Mouse (Mus musculus): Measurements from ENCODE around the gene Plekha7.

Gene Plekha7

DNA sequence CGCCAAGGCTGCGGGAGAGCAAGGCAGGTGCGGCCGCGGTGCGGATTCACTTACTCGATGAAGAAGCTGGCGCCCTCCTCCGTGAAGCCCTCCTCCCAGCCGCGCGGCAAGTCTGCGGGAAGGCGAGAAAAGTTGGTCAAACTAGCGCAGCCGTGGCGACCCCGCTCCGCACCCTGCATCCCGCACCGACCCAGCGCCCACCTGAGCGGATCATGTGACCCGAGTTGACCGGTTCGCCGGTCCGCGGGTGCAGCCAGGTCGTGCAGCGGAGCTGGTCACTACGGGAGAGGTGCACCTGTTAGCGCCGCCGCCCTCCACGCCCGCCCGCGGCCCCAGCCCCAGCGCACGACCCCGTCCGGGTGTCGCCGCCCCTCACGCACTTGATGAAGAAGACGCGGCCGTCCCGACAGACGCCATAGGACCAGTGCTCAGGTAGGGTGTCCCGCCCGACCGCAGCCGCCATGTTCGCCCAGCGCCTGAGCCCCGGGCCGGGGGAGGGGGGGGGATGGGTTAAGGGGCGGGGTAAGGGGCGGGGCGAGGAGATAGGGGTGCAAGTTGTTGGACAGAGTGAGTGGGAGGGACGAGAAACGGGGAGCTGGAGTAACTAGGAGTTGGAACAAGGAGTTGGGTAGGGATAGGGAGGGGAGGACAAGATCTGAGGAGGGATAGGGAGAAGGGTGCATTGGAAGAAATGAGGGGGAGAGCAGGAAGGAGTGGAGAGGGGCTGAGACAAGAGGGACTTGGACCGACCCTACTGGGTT lies at the start of gene Plekha7:
Gene Plekha7 (minus strand): TSS at position 506 of the 761 bp plus-strand sequence.
- in situ Hi-C loops (cut with MboI; ENCODE audit: low sequenced_read_pairs) = no loop called here

DNA sequence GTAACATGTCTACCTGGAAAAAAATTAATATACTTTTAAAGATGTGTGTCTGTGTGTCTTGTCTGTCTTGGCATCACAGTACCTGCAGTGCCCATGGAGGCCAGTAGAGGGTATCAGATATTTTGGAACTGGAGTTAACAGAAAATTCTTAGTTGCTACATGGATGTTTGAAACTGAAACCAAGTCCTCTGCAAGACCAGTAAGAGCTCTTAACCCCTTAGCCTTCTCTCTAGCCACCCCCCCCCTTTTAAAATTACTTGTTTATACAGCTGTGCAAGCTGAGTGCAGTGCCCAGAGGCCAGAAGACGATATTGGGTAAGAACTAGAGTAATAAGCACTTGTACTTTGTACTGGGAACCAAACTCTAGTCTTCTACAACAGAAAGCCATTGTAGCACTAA lies 28.1 kb upstream of the Plekha7 start:
- in situ Hi-C loops (cut with MboI; ENCODE audit: low sequenced_read_pairs) = no loop called here

DNA sequence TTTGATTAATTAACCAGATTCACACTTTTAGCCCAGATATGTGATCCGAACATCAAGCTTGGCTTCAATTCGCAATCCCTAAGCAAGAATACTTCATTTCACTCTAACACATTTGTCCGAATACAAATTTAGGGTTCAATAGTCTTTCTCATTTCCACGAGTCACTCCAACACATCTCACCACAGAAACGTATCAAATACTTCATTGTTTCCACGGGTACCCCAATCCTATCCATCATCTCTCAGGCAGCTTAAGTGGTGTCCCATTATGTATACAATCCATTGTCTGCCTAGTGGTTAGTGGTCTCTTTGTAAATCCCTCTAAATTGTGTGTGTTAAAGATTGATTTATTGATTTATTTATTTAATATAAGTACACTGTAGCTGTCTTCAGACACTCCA lies 27.0 kb upstream of the Plekha7 start:
- in situ Hi-C loops (cut with MboI; ENCODE audit: low sequenced_read_pairs) = no loop called here

DNA sequence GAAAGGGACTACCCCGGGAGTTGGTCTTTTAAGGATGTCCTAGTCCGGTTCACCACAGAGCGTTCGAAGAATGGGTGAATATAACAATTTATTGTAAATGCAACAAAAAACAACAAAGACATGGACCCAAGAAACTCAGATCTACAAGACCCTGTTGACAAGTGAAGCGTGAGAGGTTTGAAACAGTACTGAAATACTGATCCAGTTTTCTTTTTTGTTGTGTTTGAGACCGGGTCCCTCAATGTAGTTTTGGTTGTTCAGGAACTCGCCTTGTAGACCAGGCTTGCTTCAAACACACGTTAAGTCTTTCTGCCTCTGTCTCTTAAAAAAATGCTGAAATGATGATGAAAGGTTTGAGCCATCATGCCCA lies 26.5 kb upstream of the Plekha7 start:
- in situ Hi-C loops (cut with MboI; ENCODE audit: low sequenced_read_pairs) = no loop called here

DNA sequence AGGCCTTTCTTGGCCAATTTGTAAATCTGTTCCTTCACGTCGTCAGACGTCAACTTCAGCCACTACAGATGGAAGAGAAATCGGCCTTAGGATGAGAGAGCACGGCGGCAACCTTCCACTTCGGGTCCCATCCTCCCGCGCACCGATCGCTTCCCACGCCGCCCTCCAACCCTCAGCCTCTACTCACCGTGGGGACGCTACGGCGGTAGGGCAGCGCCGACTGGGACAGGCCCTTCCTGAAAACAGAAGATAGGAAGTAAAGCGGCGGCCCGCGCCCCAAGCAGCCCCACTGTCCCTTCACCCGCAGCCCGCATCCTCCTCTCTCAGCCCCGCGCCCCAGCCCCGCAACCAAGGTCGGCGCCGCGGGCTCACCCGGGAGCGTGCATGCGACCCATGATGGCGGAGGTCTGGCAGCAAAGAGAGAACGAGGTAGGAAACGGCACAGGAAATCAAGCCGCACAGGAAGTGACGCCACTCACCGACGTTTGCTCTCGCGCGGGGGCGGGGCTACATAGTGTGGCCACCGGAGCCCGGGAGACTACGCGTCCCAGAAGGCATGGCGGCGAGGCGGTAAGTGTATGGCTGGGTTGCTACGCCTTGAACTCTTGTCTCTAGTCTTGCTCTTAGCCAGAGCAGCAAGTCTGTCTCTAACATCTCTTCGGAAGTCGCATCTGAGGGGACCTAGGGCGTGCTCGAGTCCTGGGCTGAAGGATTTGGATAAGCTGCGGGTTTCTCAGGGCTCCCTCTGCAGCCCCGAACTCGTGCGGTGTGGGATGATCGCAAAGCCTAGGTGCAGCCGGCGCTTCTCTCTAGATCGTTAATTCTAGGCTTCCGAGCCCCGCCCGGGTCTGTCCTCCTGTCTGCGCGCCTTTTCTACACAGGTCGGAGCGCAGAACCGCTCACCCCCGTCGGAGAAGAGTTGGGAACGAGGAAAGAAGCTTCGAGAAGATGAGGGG lies 25.8 kb upstream of the Plekha7 start, which contains the start of gene Rps13:
Gene Rps13 (minus strand): TSS at position 483 of the 956 bp plus-strand sequence.
- in situ Hi-C loops (cut with MboI; ENCODE audit: low sequenced_read_pairs) = no loop called here

DNA sequence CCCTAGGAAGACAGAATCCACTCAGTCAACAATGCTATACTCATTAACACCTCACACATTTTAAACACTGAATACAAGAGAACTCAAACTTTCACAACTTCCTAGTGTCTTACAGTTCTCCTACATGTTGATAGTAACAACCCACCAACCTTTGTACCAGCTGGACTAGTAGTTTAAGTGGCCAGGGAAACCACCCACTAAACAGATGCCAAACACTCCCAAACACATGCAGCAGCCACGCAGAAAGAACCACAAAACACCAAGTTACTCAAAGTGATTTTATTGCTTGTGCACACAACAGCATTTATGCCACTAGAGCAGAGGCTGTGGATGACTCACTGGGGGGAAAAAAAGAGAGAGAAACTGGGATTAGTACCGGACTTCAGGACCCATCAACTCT lies 23.1 kb upstream of the Plekha7 start:
- in situ Hi-C loops (cut with MboI; ENCODE audit: low sequenced_read_pairs) = no loop called here

DNA sequence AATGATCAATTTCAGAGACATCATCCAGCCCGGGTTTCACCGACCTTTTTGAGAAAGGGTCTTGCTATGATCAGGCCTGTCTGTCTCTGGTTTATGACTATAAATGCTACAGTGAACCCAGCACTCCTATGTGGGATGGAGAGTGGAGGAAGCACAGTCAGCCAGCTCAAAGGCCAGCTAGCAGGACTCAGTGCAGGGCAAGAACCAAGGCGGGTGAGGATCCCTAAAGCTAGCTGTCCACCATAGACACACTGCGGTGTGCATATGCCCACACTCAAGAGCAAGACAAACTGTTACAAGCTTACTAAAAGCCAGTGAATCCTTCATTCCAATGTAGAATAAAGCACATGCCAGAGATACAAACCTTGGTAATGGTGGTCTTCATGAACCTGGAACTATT lies 21.7 kb upstream of the Plekha7 start:
- in situ Hi-C loops (cut with MboI; ENCODE audit: low sequenced_read_pairs) = no loop called here

DNA sequence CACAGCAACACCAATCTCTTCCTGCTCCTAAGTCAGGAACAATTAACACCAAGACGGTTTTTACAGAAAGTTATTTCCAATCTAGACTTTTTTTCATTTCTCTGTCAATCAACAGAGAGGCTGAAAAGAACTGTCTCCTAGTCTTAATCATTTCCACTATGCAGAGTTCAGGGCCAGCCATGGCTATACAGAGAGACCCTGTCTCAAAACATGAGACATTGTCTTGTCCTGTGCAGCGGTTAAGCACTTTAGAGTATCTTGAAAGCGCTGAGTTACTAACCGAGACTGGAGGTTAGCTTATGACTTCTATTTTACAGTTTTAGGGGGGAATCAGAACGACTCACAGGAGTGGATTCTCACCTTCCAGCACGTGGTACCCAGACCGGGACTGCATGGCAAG lies 20.6 kb upstream of the Plekha7 start:
- in situ Hi-C loops (cut with MboI; ENCODE audit: low sequenced_read_pairs) = no loop called here

DNA sequence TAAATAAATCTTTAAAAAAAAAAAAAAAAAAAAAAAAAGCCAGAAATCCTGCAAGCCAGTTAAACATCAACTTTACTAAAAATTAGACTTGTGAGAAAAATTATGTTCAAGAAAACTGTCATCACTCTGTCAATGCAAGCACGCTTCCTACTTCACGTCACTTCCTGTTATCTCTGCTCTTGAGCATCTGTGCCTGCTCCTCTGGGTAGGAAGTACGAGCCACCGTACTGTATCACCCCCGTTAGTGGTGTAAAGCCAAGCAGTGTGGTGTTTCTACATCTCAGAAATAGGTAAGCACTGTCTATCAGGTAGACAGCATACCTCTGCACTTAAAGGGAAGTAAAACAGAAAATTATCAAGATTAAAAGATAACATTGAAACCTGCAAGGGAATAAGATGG lies 19.7 kb upstream of the Plekha7 start:
- in situ Hi-C loops (cut with MboI; ENCODE audit: low sequenced_read_pairs) = no loop called here

DNA sequence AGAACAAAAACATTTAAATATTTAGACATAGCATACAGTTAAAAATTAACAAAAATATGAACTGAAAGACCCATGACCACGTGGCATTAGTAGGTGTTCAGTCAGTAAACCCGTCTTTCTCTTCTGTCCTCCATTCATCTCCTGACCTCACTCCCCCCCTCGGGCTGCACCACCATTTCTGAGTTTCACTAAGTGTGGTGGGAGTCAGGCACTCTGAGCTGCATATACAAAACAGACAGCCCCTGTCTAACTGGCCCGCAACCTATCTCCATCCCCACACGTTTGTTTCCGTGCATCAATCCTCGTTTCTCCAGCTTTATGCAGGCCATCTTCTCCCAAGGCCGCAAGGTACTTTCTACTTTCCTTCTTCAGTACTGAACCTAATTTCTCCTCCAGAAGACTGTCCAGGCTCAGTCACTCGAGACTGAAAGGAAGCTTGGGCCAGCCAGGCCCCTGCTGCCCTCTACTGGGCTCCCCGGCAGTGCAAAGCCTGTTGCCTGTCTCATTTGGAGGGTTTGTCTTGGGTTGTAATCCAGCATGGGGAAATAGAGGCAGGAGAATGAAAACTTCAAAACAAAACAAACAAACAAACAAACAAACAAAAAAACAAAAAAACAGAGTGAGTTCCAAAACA lies 15.3 kb upstream of the Plekha7 start:
- in situ Hi-C loops (cut with MboI; ENCODE audit: low sequenced_read_pairs) = no loop called here

DNA sequence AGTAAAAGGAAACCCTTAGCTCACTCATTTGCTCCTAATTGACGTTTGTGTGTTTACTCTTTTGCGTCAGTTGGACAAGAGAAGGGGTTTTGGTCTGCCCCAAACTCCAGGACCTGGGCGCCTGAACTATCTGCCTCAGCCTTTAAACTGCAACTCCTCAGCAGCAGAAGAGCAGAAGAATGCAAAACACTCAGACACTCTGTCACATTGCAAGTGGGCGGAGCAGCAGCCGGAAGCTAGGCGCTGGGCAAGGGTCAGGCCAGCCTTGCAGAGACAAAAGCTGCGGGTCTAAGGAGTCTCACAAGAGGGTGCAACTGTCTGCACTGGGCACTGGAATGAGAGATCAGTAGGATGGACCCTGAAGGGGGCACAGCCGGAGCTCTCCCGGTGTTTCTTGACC lies 1.3 kb upstream of the Plekha7 start:
- in situ Hi-C loops (cut with MboI; ENCODE audit: low sequenced_read_pairs) = no loop called here

DNA sequence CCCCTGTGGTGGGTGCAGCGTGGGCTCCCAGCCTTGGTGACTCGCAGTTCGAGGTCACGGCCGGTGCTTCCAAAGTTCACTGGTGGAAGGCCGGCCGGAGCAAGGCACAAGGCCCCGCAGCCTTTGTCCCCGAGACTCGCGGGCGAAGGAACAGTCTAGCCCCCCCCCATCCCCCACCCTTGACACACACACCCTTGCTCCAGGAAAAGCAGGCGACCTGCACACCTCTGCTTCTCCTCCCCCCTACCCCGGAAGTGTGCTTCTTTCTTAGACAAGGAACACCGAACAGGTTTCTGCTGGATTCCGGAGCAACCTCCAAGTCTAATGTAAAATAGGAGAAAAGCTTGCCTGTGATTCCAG lies 436 bp upstream of the Plekha7 start:
- in situ Hi-C loops (cut with MboI; ENCODE audit: low sequenced_read_pairs) = no loop called here

DNA sequence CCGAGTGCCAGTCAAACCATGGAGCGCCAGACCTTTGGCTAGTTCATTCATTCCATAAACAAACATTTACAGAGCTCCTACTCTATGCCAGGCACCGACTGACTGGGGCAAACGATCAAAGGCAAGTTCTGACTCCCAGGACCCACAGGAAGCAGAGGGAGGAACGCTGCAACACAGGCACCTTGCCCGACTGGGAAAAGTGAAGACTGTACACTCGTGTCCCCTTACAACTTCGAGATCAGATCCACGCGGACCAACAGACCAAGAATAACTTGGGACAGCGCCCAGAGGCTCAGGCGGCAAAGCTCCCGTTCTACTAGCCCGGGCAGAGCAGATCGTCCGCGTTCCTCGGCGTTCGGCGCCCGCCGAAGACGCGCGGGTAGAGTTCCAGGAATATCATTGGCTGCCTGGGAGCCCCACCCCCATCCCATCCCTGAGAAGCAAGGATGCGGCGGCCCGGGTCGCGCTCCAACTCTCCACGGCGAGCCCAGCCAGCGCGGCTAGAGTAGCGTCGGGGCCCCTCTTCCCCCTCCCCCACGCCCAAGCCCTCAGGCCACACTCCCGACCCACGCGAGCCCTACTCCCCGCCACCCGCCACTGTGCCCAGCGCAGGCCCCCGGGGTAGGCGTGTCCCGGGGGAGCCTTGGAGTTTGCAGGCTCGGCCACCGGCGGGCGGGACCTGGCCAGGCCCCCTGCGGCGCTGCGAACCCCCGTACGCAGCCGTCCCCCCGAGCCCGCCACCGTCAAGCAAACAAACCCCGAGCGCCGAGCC lies 891 bp downstream of the Plekha7 start:
- in situ Hi-C loops (cut with MboI; ENCODE audit: low sequenced_read_pairs) = no loop called here

DNA sequence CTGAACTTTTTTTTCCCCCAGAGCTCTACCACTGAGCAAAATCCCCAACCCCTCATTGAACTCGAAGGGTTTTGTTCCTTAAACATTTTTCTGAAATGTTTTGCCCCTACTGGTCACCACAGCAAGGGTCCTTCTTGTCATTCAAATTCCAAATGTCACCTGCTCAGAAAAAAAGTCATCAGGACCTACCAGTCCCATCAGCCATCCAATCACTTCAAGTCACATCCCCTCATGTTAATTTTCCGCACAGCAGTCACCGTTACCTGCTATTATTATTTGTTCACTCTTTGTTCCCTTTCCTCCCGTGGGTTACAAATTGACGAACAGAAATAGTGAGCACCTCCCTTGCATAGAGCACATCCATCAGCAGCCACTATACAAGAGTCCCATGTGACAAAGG lies 1.6 kb downstream of the Plekha7 start:
- in situ Hi-C loops (cut with MboI; ENCODE audit: low sequenced_read_pairs) = no loop called here

DNA sequence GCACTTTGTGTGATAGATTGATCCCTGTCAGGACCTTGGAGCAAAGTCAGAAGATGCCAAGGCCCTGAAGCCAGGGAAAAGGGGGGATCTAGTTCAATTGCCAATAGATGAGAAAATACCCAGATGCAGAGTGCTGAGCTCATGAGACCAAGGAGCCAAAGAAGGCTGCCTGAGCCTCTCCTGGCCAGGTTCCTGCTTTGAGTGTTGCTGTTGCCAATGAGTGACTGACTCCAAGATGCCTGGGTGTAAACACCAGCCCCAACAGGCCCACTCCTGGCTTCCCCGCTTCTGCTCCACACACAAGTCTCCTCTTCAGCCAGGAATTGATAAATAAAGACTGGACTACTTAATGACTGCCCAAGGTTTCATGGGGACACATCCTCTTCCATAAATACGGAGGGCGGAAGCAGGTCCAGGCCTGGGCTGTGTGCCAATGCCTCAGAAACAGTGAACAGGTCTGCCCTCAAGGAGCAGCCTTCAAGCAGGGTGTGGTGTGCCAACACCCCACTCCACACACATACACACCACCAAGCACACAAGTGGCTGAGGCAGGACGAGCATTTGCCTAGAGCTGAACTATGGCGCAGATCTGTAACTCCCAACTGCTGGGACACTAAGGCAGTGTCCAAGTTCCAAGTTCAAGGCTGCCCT lies 6.4 kb downstream of the Plekha7 start:
- in situ Hi-C loops (cut with MboI; ENCODE audit: low sequenced_read_pairs) = no loop called here

DNA sequence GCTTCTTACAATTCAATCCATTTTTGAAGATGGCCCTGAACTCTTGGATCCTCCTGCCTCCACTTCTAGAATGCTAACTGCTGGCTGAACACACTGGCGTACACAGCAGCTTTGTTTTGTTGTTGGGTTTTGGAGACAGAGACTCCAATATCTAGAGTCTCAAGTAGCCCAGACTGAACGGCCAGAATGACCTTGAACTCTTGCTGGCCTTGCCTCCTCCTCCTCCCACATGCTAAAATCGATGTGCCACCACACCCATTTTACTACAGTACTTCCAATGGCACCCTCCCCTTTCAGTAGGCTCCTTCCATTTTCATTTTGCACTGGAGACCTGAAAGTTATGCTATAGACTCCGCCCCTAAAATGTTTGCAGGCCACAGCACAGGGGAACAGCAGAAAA lies 7.0 kb downstream of the Plekha7 start:
- in situ Hi-C loops (cut with MboI; ENCODE audit: low sequenced_read_pairs) = no loop called here

DNA sequence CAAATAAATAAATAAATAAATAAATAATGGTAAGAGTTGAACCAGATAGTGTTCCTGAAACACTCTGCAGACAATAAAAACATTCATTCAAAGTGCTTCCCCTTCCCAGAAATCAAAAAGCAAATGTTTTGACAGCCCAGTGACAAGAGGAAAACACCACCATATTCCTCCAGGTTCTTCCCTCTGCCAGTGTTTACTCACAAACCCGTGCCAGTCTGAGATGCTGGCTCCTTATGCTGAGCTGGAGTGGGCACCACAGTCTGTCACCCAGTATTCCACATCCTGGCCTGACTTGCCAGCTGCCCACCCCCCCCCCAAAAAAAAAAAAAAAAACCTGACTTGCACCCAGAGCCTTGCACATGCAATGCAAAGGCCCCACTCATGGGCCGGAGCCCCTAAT lies 9.3 kb downstream of the Plekha7 start:
- in situ Hi-C loops (cut with MboI; ENCODE audit: low sequenced_read_pairs) = no loop called here

DNA sequence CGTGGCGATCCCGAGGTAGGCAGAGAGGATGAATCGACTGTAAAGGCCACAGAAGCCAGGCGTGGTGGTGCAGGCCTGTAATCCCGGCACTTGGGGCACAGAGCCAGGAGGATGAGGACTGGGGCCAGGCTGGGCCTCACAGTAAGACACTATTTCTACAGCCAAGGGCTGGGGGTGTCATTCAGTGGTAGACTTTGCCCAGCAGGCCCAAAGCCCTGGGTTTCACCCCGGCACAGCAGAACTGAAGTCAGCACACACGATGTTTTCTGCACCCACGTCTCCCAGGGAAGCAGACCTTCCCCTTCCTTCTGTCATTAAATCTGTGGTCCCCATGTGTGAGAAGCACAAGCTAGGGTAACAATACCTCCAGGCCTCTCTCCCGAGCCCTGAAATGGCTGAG lies 9.8 kb downstream of the Plekha7 start:
- in situ Hi-C loops (cut with MboI; ENCODE audit: low sequenced_read_pairs) = no loop called here

DNA sequence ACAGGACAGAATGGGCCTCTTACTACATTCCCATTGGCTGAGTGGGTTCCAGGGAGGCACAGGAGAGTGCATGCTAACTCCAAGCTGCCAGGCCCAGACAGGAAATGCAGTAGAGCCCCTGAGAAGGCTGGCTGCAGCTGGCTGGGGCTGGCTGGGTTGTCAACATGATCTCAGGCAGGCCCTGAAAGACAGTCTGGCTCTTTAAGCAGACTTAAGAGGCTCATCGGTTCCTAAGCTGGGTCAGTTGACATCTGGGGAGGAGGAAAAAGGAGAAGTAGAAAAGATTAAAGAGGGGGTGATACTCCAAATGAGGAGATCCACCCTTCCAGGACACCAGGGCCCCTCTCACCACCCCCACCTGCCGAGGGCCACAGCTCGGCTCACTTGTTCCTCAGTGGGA lies 13.2 kb downstream of the Plekha7 start:
- in situ Hi-C loops (cut with MboI; ENCODE audit: low sequenced_read_pairs) = no loop called here

DNA sequence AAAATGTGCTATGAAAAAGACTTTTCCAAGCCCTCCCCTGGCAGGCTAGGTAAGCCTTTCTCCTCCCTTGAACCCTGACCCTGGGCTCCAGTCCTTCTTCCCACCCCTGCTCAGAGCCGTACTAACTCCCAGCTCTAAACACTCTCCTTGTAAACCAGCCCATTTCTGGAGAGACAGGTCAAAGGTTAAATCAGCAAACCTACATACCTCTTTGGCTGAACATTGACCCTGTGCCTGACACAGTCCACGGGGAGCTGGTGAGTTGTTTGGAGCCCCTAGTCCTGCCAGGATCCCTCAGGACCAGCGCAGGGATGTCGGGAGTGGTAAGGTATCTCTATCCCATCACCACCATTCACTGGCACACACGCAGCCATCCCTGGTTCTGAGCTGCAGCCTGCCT lies 15.8 kb downstream of the Plekha7 start:
- in situ Hi-C loops (cut with MboI; ENCODE audit: low sequenced_read_pairs) = no loop called here
